Mouse (Mus musculus) hindbrain, embryonic 12.5 days (tissue): ENCODE measurements around the gene Ankrd11. TPM values are rescaled to one million over a fixed set of nuclear protein-coding genes. Genes with fewer than 3 reads are reported as not detected.

Experiments
- ATAC-seq: fragments of 200-750 bp; cut with Nextera tagmentation; 2 replicates; pipeline ENCODE4 v1.8.0; 2017; ENCODE audit warnings: moderate TSS enrichment; ENCODE audit not compliant: low FRiP score
- H3K27ac ChIP-seq: fragments of 300-500 bp; sonication (generic); 2 replicates; pipeline ENCODE4 v1.5.1; 2016; ENCODE audit warnings: mild to moderate bottlenecking
- H3K27me3 ChIP-seq: fragments of 300-500 bp; sonication (generic); 2 replicates; pipeline ENCODE4 v1.6.1; 2016; ENCODE audit warnings: mild to moderate bottlenecking
- H3K36me3 ChIP-seq: fragments of 300-500 bp; sonication (generic); 2 replicates; pipeline ENCODE4 v1.6.1; 2016; ENCODE audit warnings: mild to moderate bottlenecking
- H3K4me1 ChIP-seq: fragments of 300-500 bp; sonication (generic); 2 replicates; pipeline ENCODE4 v1.6.1; 2016
- H3K4me2 ChIP-seq: fragments of 300-500 bp; sonication (generic); replicated peaks from 2 replicates; pipeline ENCODE4 v1.6.1; 2016; ENCODE audit warnings: mild to moderate bottlenecking
- H3K4me3 ChIP-seq: fragments of 300-500 bp; sonication (generic); 2 replicates; pipeline ENCODE4 v1.5.1; 2016; ENCODE audit warnings: mild to moderate bottlenecking
- H3K9ac ChIP-seq: fragments of 300-500 bp; sonication (generic); 2 replicates; pipeline ENCODE4 v1.6.1; 2016; ENCODE audit warnings: mild to moderate bottlenecking, moderate library complexity
- H3K9me3 ChIP-seq: fragments of 300-500 bp; sonication (generic); replicated peaks from 2 replicates; pipeline ENCODE4 v1.6.1; 2016; ENCODE audit warnings: mild to moderate bottlenecking
- WGBS: fragments of 180-500 bp; shearing (Covaris S2); methylation state at CpG from one replicate; pipeline ENCODE4 v1.1.7; 2016; 5-methylcytosine and 5-hydroxymethylcytosine counted together
- polyA plus RNA-seq: library from polyadenylated mRNA; unstranded; fragments of >200 nt; fragmentation: Nextera tagmentation; extraction: Ambion mirVana; gene quantifications from 2 replicates; pipeline ENCODE4 v1.2.1, GENCODE M21; 2016

Ankrd11 gene
- polyA plus RNA-seq, 1 experiment from 2014 or later, result 90.1 TPM

DNA sequence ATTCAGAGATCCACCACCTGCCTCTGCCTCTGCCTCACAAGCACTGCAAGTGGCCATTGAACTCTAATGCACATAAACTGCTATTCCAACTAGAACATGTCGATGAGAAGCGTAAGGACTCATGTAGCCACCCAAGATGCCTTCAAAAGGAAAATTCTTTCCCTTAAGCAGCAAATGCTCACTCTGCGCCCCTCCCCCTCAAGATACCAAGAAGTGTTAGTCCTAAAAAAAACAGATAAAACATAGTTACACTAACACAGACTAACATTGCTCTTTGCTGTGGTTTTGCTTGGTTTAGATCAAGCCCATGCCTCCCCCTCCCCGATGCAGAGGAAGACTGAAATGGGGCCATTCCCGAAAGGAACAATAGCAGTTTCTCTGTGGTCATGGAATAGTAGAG lies 90.6 kb downstream of the Ankrd11 start:
- peaks cover 4% of the 10 kb centered on the region for H3K4me1 ChIP-seq
- H3K9ac ChIP-seq, result no peak overlapping the region
- ATAC-seq, result no peak
- WGBS, result 95% methylated on average over 5 of the region's 5 CpGs
- H3K27me3 ChIP-seq, result no peaks in the 10 kb centered on the region
- no peaks in the 10 kb centered on the region for H3K36me3 ChIP-seq
- H3K9me3 ChIP-seq, result no peaks in the 10 kb centered on the region
- no peak overlapping the region for H3K27ac ChIP-seq
- no peak overlapping the region for H3K4me3 ChIP-seq
- H3K4me2 ChIP-seq, result no peak overlapping the region

DNA sequence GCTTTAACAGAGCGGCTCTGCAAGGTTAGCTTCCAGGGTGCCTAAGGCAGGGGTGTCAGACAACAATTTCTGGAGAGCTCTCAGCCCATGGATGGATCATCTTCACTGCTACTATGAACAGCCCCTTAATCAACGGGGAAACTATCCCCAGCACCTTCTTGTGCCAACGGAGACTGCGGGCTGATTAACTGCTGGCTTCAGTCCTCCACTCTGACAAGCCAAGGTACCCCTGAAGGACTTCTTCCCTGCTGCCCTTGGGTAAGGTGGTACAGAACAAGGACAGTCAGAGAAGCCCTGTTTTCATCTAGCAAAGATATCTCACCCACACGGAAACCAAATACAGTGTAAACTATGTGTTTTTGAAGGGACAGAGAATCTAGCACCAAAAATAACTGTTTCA lies 92.4 kb downstream of the Ankrd11 start:
- H3K36me3 ChIP-seq, result no peaks in the 10 kb centered on the region
- H3K4me3 ChIP-seq, result no peak overlapping the region
- no peak overlapping the region for H3K27ac ChIP-seq
- H3K4me1 ChIP-seq, result peaks cover 4% of the 10 kb centered on the region
- no peaks in the 10 kb centered on the region for H3K27me3 ChIP-seq
- no peak for ATAC-seq
- 85% methylated on average over 5 of the region's 5 CpGs for WGBS
- no peak overlapping the region for H3K4me2 ChIP-seq
- H3K9me3 ChIP-seq, result no peaks in the 10 kb centered on the region
- H3K9ac ChIP-seq, result no peak overlapping the region

DNA sequence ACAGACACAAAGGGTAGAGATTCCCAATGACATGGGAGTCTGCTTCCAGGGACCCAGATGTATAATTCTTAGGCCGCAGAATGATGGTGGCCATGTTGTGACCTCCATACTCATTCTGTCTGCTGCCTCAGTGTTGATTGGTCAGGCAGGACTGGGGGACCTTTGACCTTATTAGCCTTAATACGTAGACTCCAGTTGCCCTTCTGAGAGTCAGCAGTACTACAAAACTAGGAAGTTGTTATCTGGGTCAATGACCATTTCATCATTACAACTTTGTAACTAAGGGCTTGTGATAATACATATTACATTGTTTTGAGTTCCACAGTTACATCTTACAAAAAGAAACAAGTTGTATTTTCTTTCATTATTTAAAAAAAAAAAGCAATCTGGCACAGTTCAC lies 96.3 kb downstream of the Ankrd11 start:
- Histone ChIP-seq H3K4me3 (no peak overlapping the region), H3K36me3 (no peaks in the 10 kb centered on the region), H3K27ac (no peak overlapping the region), H3K4me2 (no peak overlapping the region), H3K9ac (no peak overlapping the region), H3K4me1 (peaks cover 11% of the 10 kb centered on the region), H3K27me3 (no peaks in the 10 kb centered on the region), H3K9me3 (no peaks in the 10 kb centered on the region)
- 60% methylated on average over 2 of the region's 2 CpGs for WGBS
- ATAC-seq, result no peak

DNA sequence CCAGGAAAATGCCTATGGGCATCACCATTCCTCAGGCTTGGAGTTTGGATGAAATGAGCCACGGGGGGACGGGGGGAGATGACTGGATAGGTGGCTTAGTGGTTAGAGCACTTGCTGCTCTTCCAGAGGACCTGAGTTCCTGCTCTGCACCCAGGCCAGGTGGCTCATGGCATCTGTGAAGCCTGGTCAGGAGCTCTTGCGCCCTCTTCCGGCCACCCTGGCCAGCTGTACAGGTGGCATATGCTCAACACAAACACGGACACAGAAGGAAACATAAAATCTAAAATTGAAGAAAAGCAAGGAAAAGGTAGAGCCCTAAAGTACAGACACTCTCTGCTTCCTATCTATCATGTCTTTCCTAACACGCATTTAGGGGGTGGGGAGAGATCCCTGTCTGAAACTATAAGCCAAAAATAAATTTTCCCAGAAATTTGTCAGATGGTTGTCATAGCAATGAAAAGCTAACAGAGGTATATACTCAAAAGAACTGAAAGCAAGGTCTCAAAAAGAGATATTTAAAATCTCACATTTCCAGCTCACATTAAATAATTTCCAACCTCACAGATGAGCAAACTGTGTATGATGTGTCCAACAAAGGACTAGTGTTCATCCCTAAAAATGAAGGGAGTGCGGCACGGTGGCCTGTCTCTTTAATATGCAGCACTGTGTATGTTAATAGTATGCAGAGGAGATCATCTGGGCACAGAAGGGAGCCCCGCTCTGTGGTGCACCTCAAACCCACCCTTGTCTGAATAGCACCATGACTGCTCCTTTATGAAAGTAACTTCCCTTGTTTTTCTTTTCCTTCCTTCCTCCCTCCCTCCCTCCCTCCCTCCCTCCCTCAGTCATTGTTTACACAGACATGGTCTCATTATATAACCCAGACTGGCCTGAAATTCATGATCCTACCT lies 99.0 kb downstream of the Ankrd11 start:
- WGBS, result 76% methylated on average over 9 of the region's 9 CpGs
- no peak overlapping the region; the same call in 1 of the 2 replicates for H3K27ac ChIP-seq

GRCm38 (mm10) chr8:122938591-122938990 lies 103.5 kb downstream of the Ankrd11 start:
- WGBS, result 42% methylated on average over 4 of the region's 4 CpGs
- no peak for ATAC-seq
- H3K27ac ChIP-seq, result no peak overlapping the region
- H3K9me3 ChIP-seq, result no peaks in the 10 kb centered on the region
- no peak overlapping the region for H3K9ac ChIP-seq
- peaks cover 28% of the 10 kb centered on the region for H3K4me1 ChIP-seq
- no peaks in the 10 kb centered on the region for H3K27me3 ChIP-seq
- H3K36me3 ChIP-seq, result no peaks in the 10 kb centered on the region
- H3K4me3 ChIP-seq, result no peak overlapping the region
- H3K4me2 ChIP-seq, result no peak overlapping the region

More for the DNA sequence above, 99.0 kb downstream of the Ankrd11 start:
- Histone ChIP-seq H3K27me3 (no peaks in the 10 kb centered on the region), H3K4me1 (peaks cover 14% of the 10 kb centered on the region), H3K4me3 (no peak overlapping the region), H3K4me2 (no peak overlapping the region), H3K36me3 (no peaks in the 10 kb centered on the region), H3K9me3 (no peaks in the 10 kb centered on the region), H3K9ac (no peak overlapping the region)
- ATAC-seq, result no peak

- Histone ChIP-seq H3K36me3 (no peaks in the 10 kb centered on the region), H3K27ac (peak overlapping the region; percentile 40; the same call in 1 of the 2 replicates), H3K4me1 (peaks cover 25% of the 10 kb centered on the region), H3K4me2 (no peak overlapping the region), H3K9me3 (no peaks in the 10 kb centered on the region), H3K9ac (no peak overlapping the region), H3K27me3 (no peaks in the 10 kb centered on the region), H3K4me3 (no peak overlapping the region)
- WGBS, result 58% methylated on average over 3 of the region's 3 CpGs
- no peak for ATAC-seq
These were observed 103.9 kb downstream of the Ankrd11 start for GRCm38 (mm10) chr8:122938170-122938569.

GRCm38 (mm10) chr8:122937545-122938053 lies 104.5 kb downstream of the Ankrd11 start:
- Histone ChIP-seq H3K4me3 (no peak overlapping the region), H3K36me3 (no peaks in the 10 kb centered on the region), H3K27me3 (no peaks in the 10 kb centered on the region), H3K4me1 (peaks cover 25% of the 10 kb centered on the region), H3K9me3 (no peaks in the 10 kb centered on the region), H3K27ac (no peak overlapping the region), H3K9ac (no peak overlapping the region), H3K4me2 (no peak overlapping the region)
- ATAC-seq, result no peak
- WGBS, result 89% methylated on average over 2 of the region's 2 CpGs

DNA sequence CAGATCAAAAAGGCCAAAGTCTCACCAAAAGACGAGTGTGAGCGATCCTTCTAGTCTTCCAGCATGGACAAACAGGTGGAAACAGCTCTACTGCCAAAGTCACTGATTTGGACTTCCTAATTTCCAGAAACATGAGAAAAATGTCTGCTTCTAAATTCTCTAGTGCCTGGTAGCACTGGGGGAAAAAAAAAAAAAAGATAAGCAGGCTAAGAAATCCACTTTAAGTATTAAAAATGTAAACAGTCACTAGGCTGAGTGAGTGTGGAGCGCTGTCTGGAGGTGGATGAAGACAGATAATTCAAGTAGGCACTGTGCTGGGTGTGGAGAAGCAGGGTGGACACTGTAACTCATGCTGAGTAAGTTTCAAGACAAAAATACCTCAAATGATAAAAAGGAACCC lies 106.2 kb downstream of the Ankrd11 start:
- Histone ChIP-seq H3K4me2 (no peak overlapping the region), H3K36me3 (no peaks in the 10 kb centered on the region), H3K27ac (no peak overlapping the region), H3K9ac (no peak overlapping the region), H3K9me3 (no peaks in the 10 kb centered on the region), H3K27me3 (no peaks in the 10 kb centered on the region), H3K4me3 (no peak overlapping the region), H3K4me1 (peaks cover 31% of the 10 kb centered on the region)
- WGBS, result 89% methylated on average over 3 of the region's 3 CpGs
- no peak for ATAC-seq

GRCm38 (mm10) chr8:122935118-122935517 lies 107.0 kb downstream of the Ankrd11 start:
- Histone ChIP-seq H3K27me3 (no peaks in the 10 kb centered on the region), H3K9ac (no peak overlapping the region), H3K4me1 (peaks cover 31% of the 10 kb centered on the region), H3K27ac (no peak overlapping the region), H3K36me3 (no peaks in the 10 kb centered on the region), H3K9me3 (no peaks in the 10 kb centered on the region), H3K4me2 (no peak overlapping the region), H3K4me3 (no peak overlapping the region)
- WGBS, result 58% methylated on average over 1 of the region's 1 CpGs
- ATAC-seq, result no peak

DNA sequence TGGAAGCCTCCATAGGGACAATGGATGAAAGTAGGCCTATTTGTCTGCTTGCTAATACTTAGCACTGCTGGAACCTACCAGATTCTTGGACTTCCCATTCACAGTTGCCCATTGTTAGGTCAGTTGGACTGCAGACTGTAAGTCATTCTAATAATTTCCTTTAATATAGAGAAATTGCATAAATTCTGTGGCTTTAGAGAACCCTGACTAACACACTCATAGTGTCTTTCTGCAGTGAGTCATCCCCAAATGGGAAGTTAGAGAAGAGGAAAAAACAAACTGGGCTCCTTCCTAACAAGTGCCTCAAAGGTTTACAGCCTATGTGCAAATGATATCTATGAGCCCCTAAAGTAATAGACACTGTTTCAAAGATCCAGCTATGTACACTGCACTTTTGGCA lies 108.1 kb downstream of the Ankrd11 start:
- Histone ChIP-seq H3K36me3 (no peaks in the 10 kb centered on the region), H3K4me1 (peaks cover 31% of the 10 kb centered on the region), H3K4me2 (no peak overlapping the region), H3K4me3 (no peak overlapping the region), H3K9ac (no peak overlapping the region), H3K9me3 (no peaks in the 10 kb centered on the region), H3K27me3 (no peaks in the 10 kb centered on the region), H3K27ac (no peak overlapping the region)
- ATAC-seq, result no peak

- Histone ChIP-seq H3K27me3 (no peaks in the 10 kb centered on the region), H3K9me3 (no peaks in the 10 kb centered on the region), H3K4me3 (no peak overlapping the region), H3K9ac (no peak overlapping the region), H3K36me3 (no peaks in the 10 kb centered on the region), H3K4me2 (no peak overlapping the region), H3K4me1 (peaks cover 19% of the 10 kb centered on the region), H3K27ac (no peak overlapping the region)
- ATAC-seq, result no peak
- 88% methylated on average over 2 of the region's 2 CpGs for WGBS
These were observed 109.5 kb downstream of the Ankrd11 start for GRCm38 (mm10) chr8:122932561-122932959.

DNA sequence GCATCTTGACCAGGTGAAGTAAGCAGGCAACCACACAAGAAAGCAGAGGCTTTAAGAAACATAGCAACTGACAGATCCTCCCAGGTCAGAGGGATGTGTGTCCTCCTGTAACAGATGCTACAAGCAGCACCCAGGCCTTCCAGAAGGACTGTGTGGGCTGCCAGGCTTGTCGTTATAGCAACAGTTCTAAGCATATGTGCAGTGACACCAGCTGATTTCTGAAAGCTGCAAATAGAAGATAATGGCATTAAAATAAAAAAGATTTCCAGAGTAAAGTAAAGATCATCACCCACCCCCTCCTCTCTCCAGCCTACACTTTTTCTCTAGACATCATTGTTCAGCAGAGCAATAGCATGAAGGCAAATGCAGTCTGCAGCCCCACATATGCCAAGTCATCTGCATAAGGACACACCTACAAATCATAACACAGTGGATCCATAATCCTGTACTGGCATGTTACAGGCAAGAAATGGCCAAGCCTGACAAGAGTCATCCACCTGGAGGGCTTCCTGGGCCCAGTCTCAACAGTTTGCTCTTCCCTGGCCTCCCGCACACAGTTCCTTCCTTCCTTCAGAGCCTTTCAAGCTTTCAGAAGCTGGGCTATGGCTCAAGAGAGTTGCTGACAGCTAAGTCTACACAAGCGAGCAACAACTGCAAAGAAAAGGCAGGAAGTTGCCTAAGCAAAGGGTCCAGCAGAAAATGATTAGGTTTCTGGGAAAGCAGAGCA lies 110.1 kb downstream of the Ankrd11 start:
- Histone ChIP-seq H3K27me3 (no peaks in the 10 kb centered on the region), H3K9ac (no peak overlapping the region), H3K9me3 (no peaks in the 10 kb centered on the region), H3K4me3 (no peak overlapping the region), H3K27ac (no peak overlapping the region), H3K4me1 (peaks cover 19% of the 10 kb centered on the region), H3K4me2 (no peak overlapping the region), H3K36me3 (no peaks in the 10 kb centered on the region)
- WGBS, result 70% methylated on average over 3 of the region's 3 CpGs
- no peak for ATAC-seq
